In the genomic region with DNA sequence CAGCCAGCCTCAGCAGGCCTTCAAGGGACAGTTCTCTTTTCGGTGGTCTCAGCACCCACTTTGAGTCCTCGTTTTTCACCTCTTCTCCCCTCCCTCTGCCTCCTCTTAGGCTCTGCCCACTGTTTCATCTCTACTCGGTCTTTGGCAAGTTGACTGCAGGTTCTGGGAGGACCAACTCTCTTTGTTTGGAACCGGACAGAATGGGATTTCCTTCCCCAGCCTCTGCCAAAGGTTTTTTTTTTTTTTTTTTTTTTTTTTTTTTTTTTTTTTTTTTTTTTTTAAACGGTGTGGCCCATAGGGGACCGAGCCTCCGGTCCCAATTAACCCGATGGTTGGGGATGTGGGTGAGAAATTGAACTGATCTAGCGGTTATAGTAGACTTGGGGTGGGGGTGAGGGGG, we compare ENCODE assay signal across 11 mouse cellular contexts. TPM values are rescaled to one million over a fixed set of nuclear protein-coding genes. Genes with fewer than 3 reads are reported as not detected.
DNase-seq lines count a peak whose midpoint lies in the region; ATAC-seq and TF ChIP-seq lines count a peak whose summit lies in the region.
"Had no signal": no experiment of that assay in that cellular context is flagged by ENCODE, and none has a peak within 500 bp of the region (broad histone marks: within the 10 kb centered on the region; RNA-seq: fewer than 3 reads in every experiment).

No protein-coding gene starts in this region.

- intact Hi-C loops in left cerebral cortex, postnatal 10 days (cut with DNase I) = loop anchor here (5.0 to 10.0 kb wide), 4 partner anchors 64 to 1149 kb away; a partner anchor contains a TSS

- no peak for TF ChIP-seq CTCF in liver, adult 2 months (IDR thresholded peaks at IDR 0.05; ENCODE audit: low read depth, low read length)

- in situ Hi-C loops in ES-E14 (cut with MboI; ENCODE audit: low sequenced_read_pairs in 2 of 2, unreplicated experiment in 2 of 2) = loop anchor here (5.0 to 10.0 kb wide), 3 partner anchors 169 to 1146 kb away; no protein-coding TSS in a partner anchor

- H3K27me3 ChIP-seq in liver, adult 2 months (ENCODE audit: control insufficient read depth, insufficient read depth, low read length) = peaks cover 41% of the 10 kb centered on the region
- peaks cover 100% of the 10 kb centered on the region for H3K27me3 ChIP-seq in hindbrain, embryonic 10.5 days (ENCODE audit: insufficient read depth, poor library complexity, severe bottlenecking)
- peaks cover 100% of the 10 kb centered on the region for H3K27me3 ChIP-seq in liver, embryonic 12.5 days (replicated peaks)

- no peak overlapping the region for H3K27ac ChIP-seq in liver, adult 2 months (replicated peaks; ENCODE audit: insufficient read depth, low read depth, low read length)
- no peak overlapping the region for H3K27ac ChIP-seq in ES-E14 (ENCODE audit: insufficient read depth, low read depth, low read length, poor library complexity, severe bottlenecking)
- H3K27ac ChIP-seq in hindbrain, embryonic 10.5 days = peak overlapping the region; percentile 82
- H3K27ac ChIP-seq in liver, embryonic 12.5 days = no peak overlapping the region
- H3K27ac ChIP-seq: heart, embryonic 13.5 days; limb, embryonic 13.5 days had no signal

- no peak for TF ChIP-seq POLR2A in liver, adult 2 months (IDR thresholded peaks at IDR 0.05; ENCODE audit: extremely low read depth, insufficient read depth, low read length)

- no peaks in the 10 kb centered on the region for H3K4me1 ChIP-seq in liver, adult 2 months (ENCODE audit: control insufficient read depth, insufficient read depth, low read length)
- H3K4me1 ChIP-seq in ES-E14 (ENCODE audit: control insufficient read depth in 2 of 2, insufficient read depth in 2 of 2, low read length in 2 of 2, poor library complexity in 1 of 2) = peaks cover 0 to 6% of the 10 kb centered on the region in 2 experiments; a peak in 1 of 4 replicates
- peaks cover 78% of the 10 kb centered on the region for H3K4me1 ChIP-seq in hindbrain, embryonic 10.5 days (replicated peaks)
- 0 out of 2 replicates have a peak, but pooled peaks cover 6% of the 10 kb centered on the region for H3K4me1 ChIP-seq in liver, embryonic 12.5 days

- H3K9me3 ChIP-seq in ES-E14 (ENCODE audit: control insufficient read depth, insufficient read depth, low read depth, low read length) = no peaks in the 10 kb centered on the region
- no peaks in the 10 kb centered on the region for H3K9me3 ChIP-seq in hindbrain, embryonic 10.5 days
- H3K9me3 ChIP-seq in liver, embryonic 12.5 days (replicated peaks) = no peaks in the 10 kb centered on the region
- H3K9me3 ChIP-seq: heart, embryonic 13.5 days; limb, embryonic 13.5 days had no signal

- no peak for ATAC-seq in liver, embryonic 12.5 days
- no peak for ATAC-seq in megakaryocyte-erythroid progenitor cell, adult 5-6 weeks (replicated peaks; ENCODE audit: low FRiP score, low TSS enrichment, poor library complexity, severe bottlenecking)

- H3K4me3 ChIP-seq in liver, adult 2 months (ENCODE audit: insufficient read depth, low read depth, low read length) = peak overlapping the region; percentile 22; the same call in 1 of the 2 replicates
- no peak overlapping the region for H3K4me3 ChIP-seq in ES-E14 (ENCODE audit: insufficient read depth in 1 of 2, low read depth in 1 of 2, low read length in 2 of 2, poor library complexity in 1 of 2, severe bottlenecking in 1 of 2)
- peak overlapping the region; percentile 45 for H3K4me3 ChIP-seq in hindbrain, embryonic 10.5 days
- H3K4me3 ChIP-seq in liver, embryonic 12.5 days = no peak overlapping the region

- DNase-seq in liver, adult 2 months (ENCODE audit: extremely low read depth, low read depth, low spot score) = no peak
- no peak for DNase-seq in liver
- no peak for DNase-seq in ES-E14 (ENCODE audit: low read depth, low spot score)
- DNase-seq in hindbrain, embryonic 10.5 days (ENCODE audit: low spot score) = no peak
- DNase-seq in left cerebral cortex, postnatal 10 days (ENCODE audit: extremely low spot score in 1 of 2, low spot score in 2 of 2) = no peak
- DNase-seq: adrenal gland, adult 8-10 months; cerebellum, adult 11 months had no signal

- no peaks in the 10 kb centered on the region for H3K36me3 ChIP-seq in liver, adult 2 months (ENCODE audit: control insufficient read depth, insufficient read depth, low read length)
- H3K36me3 ChIP-seq in ES-E14 (ENCODE audit: control insufficient read depth, insufficient read depth, low read length, poor library complexity, severe bottlenecking) = no peaks in the 10 kb centered on the region
- no peaks in the 10 kb centered on the region for H3K36me3 ChIP-seq in hindbrain, embryonic 10.5 days
- H3K36me3 ChIP-seq in liver, embryonic 12.5 days = no peaks in the 10 kb centered on the region
- H3K36me3 ChIP-seq: heart, embryonic 13.5 days; limb, embryonic 13.5 days had no signal

- H3K79me2 ChIP-seq in liver, adult 2 months (ENCODE audit: control insufficient read depth, insufficient read depth, low read length) = no peaks in the 10 kb centered on the region

- H3K9ac ChIP-seq in liver, adult 2 months (ENCODE audit: low read depth, low read length) = 0 out of 2 replicates have a peak overlapping the region, but pooled peaks have one; percentile 30
- H3K9ac ChIP-seq in ES-E14 (ENCODE audit: insufficient read depth, low read depth, low read length, poor library complexity, severe bottlenecking) = no peak overlapping the region
- H3K9ac ChIP-seq in liver, embryonic 12.5 days = no peak overlapping the region
- H3K9ac ChIP-seq: heart, embryonic 13.5 days; limb, embryonic 13.5 days had no signal

- WGBS in liver, adult 2 months = 3% methylated on average over 9 of the region's 9 CpGs
- under 1% methylated on average over 9 of the region's 9 CpGs for WGBS in hindbrain, embryonic 10.5 days
- WGBS in liver, embryonic 12.5 days (ENCODE audit: insufficient replicate concordance) = 1% methylated on average over 9 of the region's 9 CpGs

- H3K4me2 ChIP-seq in liver, embryonic 12.5 days = 0 out of 2 replicates have a peak overlapping the region, but pooled peaks have one; percentile 50

TF ChIP-seq in ES-E14, 5 proteins besides CTCF, POLR2A, EP300 and RAD21:
- peak; percentile 93 for TF ChIP-seq ZNF384 (IDR thresholded peaks at IDR 0.05; ENCODE audit: low read depth, low read length)
- TF ChIP-seq HCFC1 (IDR thresholded peaks at IDR 0.05; ENCODE audit: borderline replicate concordance, insufficient read depth, low read length) = no peak

RNA-seq across cellular contexts. Expression of a gene that starts 4.8 kb away (rescaled TPM):
- total RNA-seq in liver, adult 2 months (2014; rRNA removed) = not detected in 2 replicates
- not detected in 2 replicates for polyA plus RNA-seq in liver, adult 2 months (2012; rRNA removed)
- total RNA-seq in ES-E14 (2012; rRNA removed) = 0.11 TPM in 1 of 2 replicates, not detected in the other
- polyA plus RNA-seq in hindbrain, embryonic 10.5 days (2016; fragmentation: Nextera tagmentation; extraction: Ambion mirVana) = 3.2 and 8.2 TPM in 2 replicates
- not detected in 2 replicates for polyA plus RNA-seq in liver, embryonic 12.5 days (2016; fragmentation: Nextera tagmentation; extraction: Ambion mirVana)
- total RNA-seq in megakaryocyte-erythroid progenitor cell, adult 5-6 weeks (2014; fragmentation: Nextera tagmentation) = not detected in 2 replicates
- total RNA-seq in megakaryocyte-erythroid progenitor cell, adult 5-6 weeks (2017) = not detected in 2 replicates
- not detected for total RNA-seq in left cerebral cortex, postnatal 10 days (2021)
- total RNA-seq: adrenal gland, adult 8-10 months had no signal
- polyA plus RNA-seq: heart, embryonic 13.5 days; limb, embryonic 13.5 days had no signal

Comparison
In these comparisons a context has a peak if more than half of its experiments do, and no peak if none do; other contexts are left out.
1. H3K4me3 ChIP-seq: peak in liver, adult 2 months (single experiment) and hindbrain, embryonic 10.5 days (single experiment); none in ES-E14 (0 of 2) and liver, embryonic 12.5 days (single experiment).